28 mouse cellular contexts compared by ENCODE assay signal in genomic region chr9:21246342-21246741, GRCm38 (mm10). TPM values are rescaled to one million over a fixed set of nuclear protein-coding genes. Genes with fewer than 3 reads are reported as not detected.
DNase-seq lines count a peak whose midpoint lies in the region; ATAC-seq and TF ChIP-seq lines count a peak whose summit lies in the region.
"Had no signal": no experiment of that assay in that cellular context is flagged by ENCODE, and none has a peak within 500 bp of the region (broad histone marks: within the 10 kb centered on the region; RNA-seq: fewer than 3 reads in every experiment).

No protein-coding gene starts in this region.

- no peak for TF ChIP-seq EP300 in liver, postnatal 0 days (IDR thresholded peaks at IDR 0.05; ENCODE audit: low read depth)

- H3K4me3 ChIP-seq in liver, postnatal 0 days (ENCODE audit: low read depth, low read length), result no peak overlapping the region
- no peak overlapping the region for H3K4me3 ChIP-seq in liver, embryonic 11.5 days (ENCODE audit: low read depth, low read length)
- H3K4me3 ChIP-seq: embryonic facial prominence, embryonic 10.5 days; embryonic facial prominence, embryonic 13.5 days; erythroblast, embryonic 14.5 days; forebrain, embryonic 12.5 days; forebrain, embryonic 15.5 days; heart, adult 2 months; heart, embryonic 10.5 days; heart, embryonic 13.5 days had no signal

- no peak for ATAC-seq in liver, postnatal 0 days
- ATAC-seq in liver, embryonic 11.5 days (replicated peaks; ENCODE audit: low FRiP score), result no peak
- ATAC-seq in megakaryocyte, adult 5-6 weeks (ENCODE audit: poor library complexity, severe bottlenecking), result 0 out of 2 replicates have a peak, but pooled peaks have one; percentile 29
- ATAC-seq: activated CD4-positive, CD25-positive, alpha-beta regulatory T cell, adult 4 months; forebrain, embryonic 15.5 days; hindbrain, postnatal 0 days had no signal

- 77% methylated on average over 1 of the region's 1 CpGs for WGBS in liver, postnatal 0 days (ENCODE audit: insufficient replicate concordance)
- WGBS in liver, embryonic 11.5 days, result 68% methylated on average over 1 of the region's 1 CpGs

- peaks cover 26% of the 10 kb centered on the region for H3K4me1 ChIP-seq in liver, postnatal 0 days (ENCODE audit: insufficient read depth)
- peaks cover 10% of the 10 kb centered on the region for H3K4me1 ChIP-seq in liver, embryonic 11.5 days (replicated peaks; ENCODE audit: control insufficient read depth, insufficient read depth, low read length)

- intact Hi-C loops in left cerebral cortex, postnatal 10 days (cut with DNase I), result no loop called here

- TF ChIP-seq CTCF in liver, postnatal 0 days (IDR thresholded peaks at IDR 0.05; ENCODE audit: low read depth), result no peak

- peak overlapping the region; percentile 5; the same call in 1 of the 2 replicates for H3K4me2 ChIP-seq in liver, postnatal 0 days (ENCODE audit: low read depth, low read length)
- H3K4me2 ChIP-seq in liver, embryonic 11.5 days, result no peak overlapping the region
- H3K4me2 ChIP-seq: embryonic facial prominence, embryonic 13.5 days; forebrain, embryonic 12.5 days; forebrain, embryonic 15.5 days; heart, embryonic 13.5 days; hindbrain, embryonic 14.5 days had no signal

- H3K27me3 ChIP-seq in liver, postnatal 0 days (ENCODE audit: insufficient read depth, low read length), result peaks cover 76% of the 10 kb centered on the region
- H3K27me3 ChIP-seq in liver, embryonic 11.5 days (replicated peaks; ENCODE audit: control insufficient read depth, insufficient read depth, low read length), result peaks cover 88% of the 10 kb centered on the region

- no peak for DNase-seq in liver, postnatal 0 days
- DNase-seq in liver, embryonic 11.5 days (ENCODE audit: low spot score), result no peak
- DNase-seq in natural killer cell, adult 2 months (ENCODE audit: low spot score in 2 of 2), result peak; percentile 40 to 67
- DNase-seq in left cerebral cortex, postnatal 10 days (ENCODE audit: extremely low spot score in 1 of 2, low spot score in 2 of 2), result no peak
- no peak for DNase-seq in left cerebral cortex, adult 18-20 months (ENCODE audit: low spot score in 2 of 2)
- DNase-seq: adrenal gland, adult 8-10 months; adrenal gland, postnatal 25 days; B cell, adult 2 months; cerebellum, adult 11-12 months; cerebellum, adult 8-10 months; cerebellum, postnatal 10 days; cerebellum, postnatal 36 days; embryo, embryonic 11 days; gastrocnemius, postnatal 25 days; heart, adult 2 months; heart, postnatal 14 days; heart, postnatal 4 days had no signal

- no peak overlapping the region for H3K9ac ChIP-seq in liver, postnatal 0 days (replicated peaks)
- H3K9ac ChIP-seq in liver, embryonic 11.5 days (ENCODE audit: low read depth, low read length), result no peak overlapping the region
- H3K9ac ChIP-seq: embryonic facial prominence, embryonic 13.5 days; forebrain, embryonic 12.5 days; forebrain, embryonic 15.5 days; heart, embryonic 13.5 days; hindbrain, embryonic 14.5 days had no signal

- no peak overlapping the region for H3K27ac ChIP-seq in liver, postnatal 0 days (ENCODE audit: low read depth)
- H3K27ac ChIP-seq in liver, embryonic 11.5 days (ENCODE audit: low read depth, low read length), result no peak overlapping the region
- H3K27ac ChIP-seq: embryonic facial prominence, embryonic 10.5 days; embryonic facial prominence, embryonic 13.5 days; forebrain, embryonic 12.5 days; forebrain, embryonic 15.5 days; heart, adult 2 months; heart, embryonic 10.5 days; heart, embryonic 13.5 days; hindbrain, embryonic 14.5 days; hindbrain, postnatal 0 days had no signal

- H3K36me3 ChIP-seq in liver, postnatal 0 days (replicated peaks; ENCODE audit: insufficient read depth, low read length), result no peaks in the 10 kb centered on the region
- no peaks in the 10 kb centered on the region for H3K36me3 ChIP-seq in liver, embryonic 11.5 days (ENCODE audit: control insufficient read depth, insufficient read depth, low read length)
- H3K36me3 ChIP-seq: embryonic facial prominence, embryonic 10.5 days; embryonic facial prominence, embryonic 13.5 days; forebrain, embryonic 12.5 days; forebrain, embryonic 15.5 days; heart, embryonic 13.5 days had no signal

- no peaks in the 10 kb centered on the region for H3K9me3 ChIP-seq in liver, postnatal 0 days (ENCODE audit: low read length)
- H3K9me3 ChIP-seq in liver, embryonic 11.5 days (ENCODE audit: control insufficient read depth, low read length), result no peaks in the 10 kb centered on the region
- H3K9me3 ChIP-seq: embryonic facial prominence, embryonic 13.5 days; forebrain, embryonic 12.5 days; forebrain, embryonic 15.5 days; heart, embryonic 10.5 days had no signal

RNA-seq across cellular contexts. Expression of gene S1pr5, which starts 1.9 kb away (rescaled TPM):
- 0.08 and 0.17 TPM in 2 replicates for polyA plus RNA-seq in liver, postnatal 0 days (2015; fragmentation: Nextera tagmentation; extraction: Ambion mirVana)
- not detected in 2 replicates for polyA plus RNA-seq in liver, embryonic 11.5 days (2014; fragmentation: Nextera tagmentation; extraction: Ambion mirVana)
- total RNA-seq in megakaryocyte, adult 5-6 weeks (2015), result 3.6 and 4.0 TPM in 2 replicates
- 7.9 and 9.0 TPM in 2 replicates for total RNA-seq in megakaryocyte, adult 5-6 weeks (2017)
- total RNA-seq in left cerebral cortex, postnatal 10 days (2021), result 1 to 10 TPM; 2.2 to 2.3 TPM
- 10 to 100 TPM in 1 of 2 experiments, 1 to 10 TPM in 1; 9.7 to 10.7 TPM for total RNA-seq in left cerebral cortex, adult 18-20 months (2021)
- polyA plus RNA-seq: erythroblast, embryonic 14.5 days had no signal

RNA-seq across cellular contexts. Expression of gene Keap1, which starts 7.2 kb away (rescaled TPM):
- polyA plus RNA-seq in liver, postnatal 0 days (2015; fragmentation: Nextera tagmentation; extraction: Ambion mirVana), result 22.9 and 26.5 TPM in 2 replicates
- polyA plus RNA-seq in liver, embryonic 11.5 days (2014; fragmentation: Nextera tagmentation; extraction: Ambion mirVana), result 43.8 and 45.1 TPM in 2 replicates
- total RNA-seq in megakaryocyte, adult 5-6 weeks (2015), result 17.7 and 18.8 TPM in 2 replicates
- total RNA-seq in megakaryocyte, adult 5-6 weeks (2017), result 34.0 and 36.9 TPM in 2 replicates
- 10 to 100 TPM; 47.9 to 50.8 TPM for total RNA-seq in left cerebral cortex, postnatal 10 days (2021)
- total RNA-seq in left cerebral cortex, adult 18-20 months (2021), result 10 to 100 TPM; 53.4 to 58.0 TPM

RNA-seq across cellular contexts. Expression of gene Atg4d, which starts 18.8 kb away (rescaled TPM):
- 49.3 and 51.2 TPM in 2 replicates for polyA plus RNA-seq in liver, postnatal 0 days (2015; fragmentation: Nextera tagmentation; extraction: Ambion mirVana)
- polyA plus RNA-seq in liver, embryonic 11.5 days (2014; fragmentation: Nextera tagmentation; extraction: Ambion mirVana), result 57.0 and 61.1 TPM in 2 replicates
- total RNA-seq in megakaryocyte, adult 5-6 weeks (2015), result 14.6 and 15.0 TPM in 2 replicates
- 13.5 and 19.3 TPM in 2 replicates for total RNA-seq in megakaryocyte, adult 5-6 weeks (2017)
- 10 to 100 TPM; 29.7 to 33.9 TPM for total RNA-seq in left cerebral cortex, postnatal 10 days (2021)
- 10 to 100 TPM; 46.4 to 49.9 TPM for total RNA-seq in left cerebral cortex, adult 18-20 months (2021)

RNA-seq across cellular contexts. Expression of gene Kri1, which starts 41.4 kb away (rescaled TPM):
- polyA plus RNA-seq in liver, postnatal 0 days (2015; fragmentation: Nextera tagmentation; extraction: Ambion mirVana), result 4.7 and 5.3 TPM in 2 replicates
- polyA plus RNA-seq in liver, embryonic 11.5 days (2014; fragmentation: Nextera tagmentation; extraction: Ambion mirVana), result 19.3 and 24.2 TPM in 2 replicates
- 28.0 and 28.4 TPM in 2 replicates for total RNA-seq in megakaryocyte, adult 5-6 weeks (2015)
- total RNA-seq in megakaryocyte, adult 5-6 weeks (2017), result 53.6 and 76.9 TPM in 2 replicates
- total RNA-seq in left cerebral cortex, postnatal 10 days (2021), result 10 to 100 TPM; 34.4 to 39.4 TPM
- 10 to 100 TPM; 36.8 to 38.5 TPM for total RNA-seq in left cerebral cortex, adult 18-20 months (2021)

RNA-seq across cellular contexts. Expression of gene Cdkn2d, which starts 44.9 kb away (rescaled TPM):
- 74.3 and 76.6 TPM in 2 replicates for polyA plus RNA-seq in liver, postnatal 0 days (2015; fragmentation: Nextera tagmentation; extraction: Ambion mirVana)
- 48.0 and 48.2 TPM in 2 replicates for polyA plus RNA-seq in liver, embryonic 11.5 days (2014; fragmentation: Nextera tagmentation; extraction: Ambion mirVana)
- 132 and 138 TPM in 2 replicates for total RNA-seq in megakaryocyte, adult 5-6 weeks (2015)
- 65.6 and 75.3 TPM in 2 replicates for total RNA-seq in megakaryocyte, adult 5-6 weeks (2017)
- 10 to 100 TPM; 66.6 to 73.9 TPM for total RNA-seq in left cerebral cortex, postnatal 10 days (2021)
- total RNA-seq in left cerebral cortex, adult 18-20 months (2021), result 10 to 100 TPM; 52.9 to 61.6 TPM

Comparison
In these comparisons a context has a peak if more than half of its experiments do, and no peak if none do; other contexts are left out.
1. DNase-seq: peak in natural killer cell, adult 2 months (2 of 2); none in liver, postnatal 0 days (single experiment), liver, embryonic 11.5 days (single experiment), left cerebral cortex, postnatal 10 days (0 of 2) and left cerebral cortex, adult 18-20 months (0 of 2).